Mouse (Mus musculus) ES-Bruce4 (cell line): Measurements from ENCODE around the gene C1qb.

Source experiments
- CTCF ChIP-seq: IDR thresholded peaks from one replicate; pipeline ENCODE4 v1.8.1; 2011; ENCODE audit warnings: low read depth, low read length
- POLR2A ChIP-seq: IDR thresholded peaks from one replicate; pipeline ENCODE4 v1.8.1; 2011; ENCODE audit warnings: low read length; ENCODE audit not compliant: insufficient read depth

DNA sequence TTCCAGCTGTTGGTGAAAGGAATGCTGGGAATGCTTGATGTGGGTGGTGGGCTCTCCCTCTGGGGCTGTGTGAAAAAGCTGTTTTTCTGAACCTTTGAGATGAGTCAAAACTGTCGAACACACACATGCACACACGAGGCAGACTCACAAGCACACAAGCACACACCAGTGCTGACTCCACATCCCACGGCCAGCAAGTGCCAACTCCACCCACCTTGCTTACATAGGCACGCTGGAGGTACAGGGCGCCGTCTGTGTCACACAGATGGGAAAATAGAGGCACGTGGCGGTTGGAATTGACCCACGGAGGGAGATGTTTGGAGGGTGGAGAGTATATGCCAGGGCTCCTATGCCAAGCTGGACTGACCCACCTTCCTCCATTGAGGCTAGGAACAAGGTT, 25.8 kb upstream of the C1qb start:
- TF ChIP-seq CTCF, result no peak
- no peak for TF ChIP-seq POLR2A
